Mouse (Mus musculus) retina, postnatal 1 day (tissue): ENCODE measurements around the gene Azin2.
A peak's percentile ranks its signal among the peaks of the same experiment; 100 is the strongest.

Experiments used
- DNase-seq: peaks from one replicate; pipeline ENCODE4 v3.0.0-alpha.2; 2012

The Azin2 gene

GRCm38 (mm10) chr4:128976577-128976976 lies 14.3 kb upstream of the Azin2 start:
- DNase-seq, result no peak

GRCm38 (mm10) chr4:128974677-128975076 lies 12.4 kb upstream of the Azin2 start:
- no peak for DNase-seq

GRCm38 (mm10) chr4:128971065-128971694 lies 8.9 kb upstream of the Azin2 start:
- DNase-seq, result peak; percentile 78

- DNase-seq, result no peak
These were observed 8.2 kb upstream of the Azin2 start for GRCm38 (mm10) chr4:128970417-128970807.

GRCm38 (mm10) chr4:128969607-128970416 lies 7.6 kb upstream of the Azin2 start:
- DNase-seq, result no peak

- DNase-seq, result no peak
These were observed 6.8 kb upstream of the Azin2 start for GRCm38 (mm10) chr4:128969081-128969480.

GRCm38 (mm10) chr4:128966751-128967150 lies 4.5 kb upstream of the Azin2 start:
- DNase-seq, result no peak

- DNase-seq, result no peak
These were observed 666 bp upstream of the Azin2 start for GRCm38 (mm10) chr4:128962926-128963290.

GRCm38 (mm10) chr4:128961301-128962028 lies 777 bp downstream of the Azin2 start:
- DNase-seq, result no peak

GRCm38 (mm10) chr4:128959676-128960075 lies 2.6 kb downstream of the Azin2 start:
- DNase-seq, result no peak

- no peak for DNase-seq
These were observed 3.4 kb downstream of the Azin2 start for GRCm38 (mm10) chr4:128958849-128959248.

GRCm38 (mm10) chr4:128958156-128958555 lies 4.1 kb downstream of the Azin2 start:
- no peak for DNase-seq

- DNase-seq, result peak; percentile 69
These were observed 4.9 kb downstream of the Azin2 start for GRCm38 (mm10) chr4:128957155-128957911.

- no peak for DNase-seq
These were observed 8.4 kb downstream of the Azin2 start for GRCm38 (mm10) chr4:128953851-128954250.

- DNase-seq, result no peak
These were observed 11.8 kb downstream of the Azin2 start for GRCm38 (mm10) chr4:128950461-128950860.

GRCm38 (mm10) chr4:128949470-128950005 lies 12.7 kb downstream of the Azin2 start:
- no peak for DNase-seq

- peak; percentile 81 for DNase-seq
These were observed 14.0 kb downstream of the Azin2 start for GRCm38 (mm10) chr4:128948137-128948674.

GRCm38 (mm10) chr4:128947326-128947933 lies 14.8 kb downstream of the Azin2 start:
- no peak for DNase-seq

GRCm38 (mm10) chr4:128946736-128947135 lies 15.5 kb downstream of the Azin2 start:
- DNase-seq, result no peak

GRCm38 (mm10) chr4:128942346-128942745 lies 19.9 kb downstream of the Azin2 start:
- DNase-seq, result no peak

GRCm38 (mm10) chr4:128935595-128935994 lies 26.6 kb downstream of the Azin2 start:
- no peak for DNase-seq

GRCm38 (mm10) chr4:128932783-128933182 lies 29.5 kb downstream of the Azin2 start:
- peak; percentile 39 for DNase-seq
